Mouse (Mus musculus): ENCODE data around the gene Micall1.

DNA sequence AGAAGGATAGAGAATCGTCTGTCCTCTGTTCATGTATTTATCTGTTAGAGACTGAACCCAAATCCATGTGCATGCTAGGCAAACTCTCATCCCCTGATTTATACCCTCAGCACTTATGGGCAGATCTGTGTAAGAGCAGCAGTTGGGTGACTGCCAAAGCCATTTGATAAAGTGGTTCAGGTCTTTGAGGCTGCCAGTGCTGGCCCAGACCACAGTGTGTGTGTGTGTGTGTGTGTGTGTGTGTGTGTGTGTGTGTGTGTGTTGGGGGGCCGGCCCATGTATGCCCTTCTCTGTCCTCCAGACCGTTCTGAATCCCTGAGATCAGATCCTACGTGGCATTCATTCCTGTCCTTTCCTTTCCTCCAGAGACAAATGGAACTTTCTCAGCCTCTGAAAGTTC is 3.1 kb downstream of the Micall1 start:
- TF ChIP-seq CTCF (IDR thresholded peaks at IDR 0.05; ENCODE audit: low read depth), result no peak
- TF ChIP-seq EP300 (IDR thresholded peaks at IDR 0.05; ENCODE audit: low read depth), result no peak
